ENCODE assay signal across 8 mouse cellular contexts in the genomic region with DNA sequence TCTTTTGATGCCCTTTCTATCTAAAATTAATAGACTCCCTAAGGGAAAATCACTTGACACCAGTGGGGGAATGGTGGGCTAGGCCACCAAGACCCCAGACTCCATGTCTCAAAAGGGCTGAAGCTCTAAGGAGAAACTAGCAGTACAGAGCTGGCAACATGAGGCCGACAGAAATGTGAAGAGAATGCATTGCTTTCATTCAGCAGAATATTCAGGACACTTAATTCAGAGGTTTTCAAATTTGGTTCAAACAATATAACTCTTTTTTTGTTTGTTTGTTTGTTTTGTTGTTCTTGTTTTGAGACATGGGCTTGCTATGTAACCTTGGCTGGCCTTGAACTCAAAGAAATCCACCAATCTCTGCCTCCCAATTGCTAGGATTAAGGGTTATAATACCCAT. TPM values are rescaled to one million over a fixed set of nuclear protein-coding genes. Genes with fewer than 3 reads are reported as not detected.
DNase-seq lines count a peak whose midpoint lies in the region; ATAC-seq and TF ChIP-seq lines count a peak whose summit lies in the region.

A gene (minus strand): TSS at position 101 of the 400 bp plus-strand sequence.

- no peaks in the 10 kb centered on the region for H3K9me3 ChIP-seq in forebrain, embryonic 16.5 days (ENCODE audit: control insufficient read depth, low read length)
- H3K9me3 ChIP-seq in hindbrain, embryonic 14.5 days (ENCODE audit: control insufficient read depth, low read length) = no peaks in the 10 kb centered on the region
- H3K9me3 ChIP-seq in liver, embryonic 16.5 days (replicated peaks; ENCODE audit: control insufficient read depth, low read length) = no peaks in the 10 kb centered on the region

- peak within 1 kb of the TSS; percentile 18; the same call in 1 of the 2 replicates for H3K4me2 ChIP-seq in forebrain, embryonic 16.5 days (ENCODE audit: low read length)
- peak within 1 kb of the TSS; percentile 89 for H3K4me2 ChIP-seq in hindbrain, embryonic 14.5 days (replicated peaks)
- peak within 1 kb of the TSS; percentile 83 for H3K4me2 ChIP-seq in liver, embryonic 16.5 days (ENCODE audit: low read depth, low read length)

- no peak for ATAC-seq in Patski
- no peak for ATAC-seq in forebrain, embryonic 16.5 days
- no peak for ATAC-seq in hindbrain, embryonic 14.5 days (ENCODE audit: low FRiP score)
- no peak for ATAC-seq in liver, embryonic 16.5 days (ENCODE audit: low read depth)

- no peak for TF ChIP-seq CTCF in Patski (IDR thresholded peaks at IDR 0.05)

- no peaks in the 10 kb centered on the region for H3K27me3 ChIP-seq in Patski
- 0 out of 2 replicates have a peak, but pooled peaks cover 1% of the 10 kb centered on the region for H3K27me3 ChIP-seq in forebrain, embryonic 16.5 days (replicated peaks; ENCODE audit: control insufficient read depth, insufficient read depth, low read length)
- H3K27me3 ChIP-seq in hindbrain, embryonic 14.5 days (ENCODE audit: control insufficient read depth, insufficient read depth, low read length) = 0 out of 2 replicates have a peak, but pooled peaks cover 4% of the 10 kb centered on the region
- peaks cover 5% of the 10 kb centered on the region for H3K27me3 ChIP-seq in liver, embryonic 16.5 days (ENCODE audit: control insufficient read depth, insufficient read depth, low read depth, low read length)

- DNase-seq in adrenal gland, adult 18-20 months (ENCODE audit: low spot score in 2 of 2) = no peak
- DNase-seq in adrenal gland, adult (ENCODE audit: inconsistent age in 2 of 2, low spot score in 1 of 2) = no peak
- DNase-seq in Patski (ENCODE audit: low read depth, low spot score) = no peak
- no peak for DNase-seq in hindbrain, embryonic 14.5 days (ENCODE audit: low spot score)
- no peak for DNase-seq in c-Kit-positive CD71-positive TER-119-positive erythroid progenitor cells, embryonic 14.5 days (ENCODE audit: low spot score)
- DNase-seq in kidney, postnatal 4 days = no peak

- H3K27ac ChIP-seq in forebrain, embryonic 16.5 days (ENCODE audit: low read length) = no peak within 1 kb of the TSS; the same call in 1 of the 2 replicates
- H3K27ac ChIP-seq in hindbrain, embryonic 14.5 days = 0 out of 2 replicates have a peak within 1 kb of the TSS, but pooled peaks have one; percentile 3
- peak within 1 kb of the TSS; percentile 81 for H3K27ac ChIP-seq in liver, embryonic 16.5 days (ENCODE audit: low read length)

- H3K4me3 ChIP-seq in forebrain, embryonic 16.5 days (replicated peaks; ENCODE audit: low read length) = peak within 1 kb of the TSS; percentile 74
- H3K4me3 ChIP-seq in hindbrain, embryonic 14.5 days (replicated peaks; ENCODE audit: low read length) = peak within 1 kb of the TSS; percentile 99
- H3K4me3 ChIP-seq in liver, embryonic 16.5 days (ENCODE audit: low read depth, low read length) = peak within 1 kb of the TSS; percentile 99

- peaks cover 14% of the 10 kb centered on the region for H3K4me1 ChIP-seq in forebrain, embryonic 16.5 days (replicated peaks; ENCODE audit: control insufficient read depth, insufficient read depth, low read length)
- H3K4me1 ChIP-seq in hindbrain, embryonic 14.5 days (replicated peaks; ENCODE audit: control insufficient read depth, insufficient read depth, low read length) = peaks cover 14% of the 10 kb centered on the region
- peaks cover 20% of the 10 kb centered on the region for H3K4me1 ChIP-seq in liver, embryonic 16.5 days (ENCODE audit: control insufficient read depth, low read depth, low read length)

- no peaks in the 10 kb centered on the region for H3K36me3 ChIP-seq in forebrain, embryonic 16.5 days (ENCODE audit: control insufficient read depth, insufficient read depth)
- no peaks in the 10 kb centered on the region for H3K36me3 ChIP-seq in hindbrain, embryonic 14.5 days (replicated peaks; ENCODE audit: control insufficient read depth, insufficient read depth)
- H3K36me3 ChIP-seq in liver, embryonic 16.5 days (ENCODE audit: control insufficient read depth, insufficient read depth) = no peaks in the 10 kb centered on the region

- 93% methylated on average over 1 of the region's 1 CpGs for WGBS in forebrain, embryonic 16.5 days
- 83% methylated on average over 1 of the region's 1 CpGs for WGBS in hindbrain, embryonic 14.5 days
- 65% methylated on average over 1 of the region's 1 CpGs for WGBS in liver, embryonic 16.5 days (ENCODE audit: insufficient replicate concordance)

- CTCF ChIA-PET in Patski (lab: Charles Lee) = interaction anchor here (1.2 kb wide), 1 partner anchor 68 kb away, joined by 3 read pairs; no protein-coding TSS in a partner anchor

- in situ Hi-C loops in Patski (cut with MboI; ENCODE audit: low pct_unique_long_range_greater_than_20kb) = loop anchor here (5.0 kb wide), 2 partner anchors 70 to 80 kb away; a partner anchor contains a TSS

- peak within 1 kb of the TSS; percentile 98; the same call in 1 of the 2 replicates for H3K9ac ChIP-seq in forebrain, embryonic 16.5 days (replicated peaks; ENCODE audit: low read depth, low read length)
- peak within 1 kb of the TSS; percentile 98 for H3K9ac ChIP-seq in hindbrain, embryonic 14.5 days
- H3K9ac ChIP-seq in liver, embryonic 16.5 days (ENCODE audit: low read depth, low read length) = peak within 1 kb of the TSS; percentile 100

- POLR2A ChIA-PET in Patski (lab: Charles Lee) = no interaction called here

RNA-seq across cellular contexts. Expression of the gene that starts here (rescaled TPM):
- total RNA-seq in adrenal gland, adult 18-20 months (2021) = 100 to 1,000 TPM; 186 to 220 TPM
- polyA plus RNA-seq in Patski (2021) = 181 TPM
- 298 and 325 TPM in 2 replicates for polyA plus RNA-seq in forebrain, embryonic 16.5 days (2015; fragmentation: Nextera tagmentation; extraction: Ambion mirVana)
- polyA plus RNA-seq in hindbrain, embryonic 14.5 days (2014; fragmentation: Nextera tagmentation; extraction: Ambion mirVana) = 278 and 290 TPM in 2 replicates
- polyA plus RNA-seq in liver, embryonic 16.5 days (2015; fragmentation: Nextera tagmentation; extraction: Ambion mirVana) = 164 and 179 TPM in 2 replicates

Comparison
In these comparisons a context has a peak if more than half of its experiments do, and no peak if none do; other contexts are left out.
1. H3K4me2 ChIP-seq: peak in every context shown above with its lines; median percentile 89 in hindbrain, embryonic 14.5 days; 83 in liver, embryonic 16.5 days; 18 in forebrain, embryonic 16.5 days.